Mouse (Mus musculus) heart, adult 2 months (tissue): ENCODE data around the gene Acsl6. TPM values are rescaled to one million over a fixed set of nuclear protein-coding genes. Genes with fewer than 3 reads are reported as not detected.

Experiments used
- DNase-seq, 2 experiments: peaks; one replicate each; pipeline ENCODE4 v3.0.0; 2021
- H3K27ac ChIP-seq: fragments of 200-600 bp; 2 replicates; pipeline ENCODE4 v1.8.1; 2022
- H3K27me3 ChIP-seq: fragments of 200-500 bp; 2 replicates; pipeline ENCODE4 v1.6.1; 2012; ENCODE audit warnings: mild to moderate bottlenecking, low read length, inconsistent platforms, mixed read lengths; ENCODE audit not compliant: control insufficient read depth, insufficient read depth
- H3K36me3 ChIP-seq: fragments of 200-500 bp; 2 replicates; pipeline ENCODE4 v1.6.1; 2012; ENCODE audit warnings: low read length, inconsistent platforms; ENCODE audit not compliant: control insufficient read depth, insufficient read depth
- H3K4me1 ChIP-seq: fragments of 200-500 bp; 2 replicates; pipeline ENCODE4 v1.6.1; 2011; ENCODE audit warnings: low read length; ENCODE audit not compliant: control insufficient read depth, insufficient read depth
- H3K4me3 ChIP-seq: fragments of 200-600 bp; 2 replicates; pipeline ENCODE4 v1.8.1; 2022
- H3K79me2 ChIP-seq: fragments of 200-500 bp; replicated peaks from 2 replicates; pipeline ENCODE4 v1.6.1; 2012; ENCODE audit warnings: mild to moderate bottlenecking, inconsistent platforms, low read length, moderate library complexity, mixed read lengths; ENCODE audit not compliant: control insufficient read depth, insufficient read depth
- H3K9ac ChIP-seq: fragments of 200-500 bp; 2 replicates; pipeline ENCODE4 v1.6.1; 2012; ENCODE audit warnings: low read depth, mild to moderate bottlenecking, control low read depth, inconsistent platforms, low read length, mixed read lengths
- CTCF ChIP-seq: fragments of 200-600 bp; IDR thresholded peaks from 2 replicates; pipeline ENCODE4 v1.8.1; 2022; ENCODE audit warnings: antibody characterized with exemption, mild to moderate bottlenecking, moderate library complexity
- EP300 ChIP-seq: fragments of 200-500 bp; IDR thresholded peaks from 2 replicates; pipeline ENCODE4 v1.6.1; 2011; ENCODE audit warnings: low read depth, low read length, control low read depth; ENCODE audit not compliant: insufficient read depth
- POLR2A ChIP-seq: fragments of 200-500 bp; IDR thresholded peaks from 2 replicates; pipeline ENCODE4 v1.6.1; 2011; ENCODE audit warnings: mild to moderate bottlenecking, low read depth, low read length, control low read depth; ENCODE audit not compliant: insufficient read depth
- WGBS: fragments of 180-500 bp; shearing (Covaris S2); methylation state at CpG from one replicate; pipeline ENCODE4 v1.1.7; 2018; 5-methylcytosine and 5-hydroxymethylcytosine counted together
- intact Hi-C: fragments of 180-260 bp; cut with DNase I; formaldehyde crosslinking; loops from one replicate; pipeline ENCODE4 v1.15.1; 2025
- polyA plus RNA-seq: library from polyadenylated mRNA; depleted of rRNA; stranded (reverse); fragments of >200 nt; gene quantifications from 2 replicates; pipeline ENCODE4 v1.2.3, GENCODE M21; 2012
- total RNA-seq, 2 experiments: library from RNA; stranded (reverse); gene quantifications; 2 replicates each; pipeline ENCODE4 v1.2.3; 2021

The Acsl6 gene
- total and polyA plus RNA-seq, 3 experiments: 6.0 to 7.2 (median 7.0) TPM

- Histone ChIP-seq H3K4me1 (no peaks in the 10 kb centered on the region), H3K79me2 (no peaks in the 10 kb centered on the region), H3K9ac (no peak within 1 kb of the TSS), H3K36me3 (no peaks in the 10 kb centered on the region), H3K27me3 (no peaks in the 10 kb centered on the region), H3K4me3 (no peak within 1 kb of the TSS), H3K27ac (no peak within 1 kb of the TSS)
- 77% methylated on average over 6 of the region's 6 CpGs for WGBS
- DNase-seq: no peak
- TF ChIP-seq POLR2A (no peak), CTCF (no peak), EP300 (no peak)
- intact Hi-C loops: loop anchor here (5.0 kb wide), 1 partner anchor 270 kb away; no protein-coding TSS in a partner anchor
Measured at GRCm38 (mm10) chr11:54267177-54267576, 36.4 kb upstream of the Acsl6 start, which contains the start of gene Il3. Il3 (minus strand) TSS chr11:54267277.

DNA sequence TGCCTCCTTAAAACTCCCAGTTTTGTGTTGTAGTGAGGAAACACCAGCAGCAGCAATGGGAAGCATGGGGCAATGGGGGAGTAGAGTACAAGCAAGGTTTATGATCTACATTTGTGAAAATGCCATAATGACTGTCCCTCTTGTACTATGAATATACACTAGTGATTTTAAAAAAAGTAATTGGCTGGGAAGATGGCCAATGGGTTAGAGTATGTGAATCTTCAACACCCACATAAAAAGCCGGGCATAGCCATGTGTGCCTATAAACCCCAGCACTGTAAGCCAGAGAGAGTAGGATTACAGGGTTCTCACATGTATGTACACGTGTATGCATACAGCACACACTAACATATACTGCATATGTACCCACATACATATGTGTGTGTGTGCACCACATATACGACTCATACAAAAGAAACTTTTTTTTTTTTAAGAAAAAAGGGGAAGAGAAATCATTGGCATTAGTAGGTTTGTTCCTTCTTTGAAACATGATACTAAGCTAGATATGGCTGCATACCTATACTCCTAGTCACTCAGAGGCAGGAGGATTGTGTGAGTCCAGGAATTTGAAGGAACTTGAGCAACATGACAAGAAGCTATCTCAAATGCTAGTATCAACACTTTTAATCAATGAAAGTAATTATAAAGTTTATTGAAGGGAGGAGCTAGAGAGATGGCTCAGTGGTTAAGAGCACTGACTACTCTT is 34.3 kb upstream of the Acsl6 start:
- Histone ChIP-seq H3K9ac (no peak overlapping the region), H3K27me3 (no peaks in the 10 kb centered on the region), H3K27ac (no peak overlapping the region), H3K4me3 (no peak overlapping the region), H3K79me2 (no peaks in the 10 kb centered on the region), H3K36me3 (no peaks in the 10 kb centered on the region), H3K4me1 (no peaks in the 10 kb centered on the region)
- 74% methylated on average over 3 of the region's 3 CpGs for WGBS
- DNase-seq: no peak
- intact Hi-C loops: loop anchor here (5.0 kb wide), 1 partner anchor 268 kb away; no protein-coding TSS in a partner anchor
- TF ChIP-seq CTCF (no peak), POLR2A (no peak), EP300 (no peak)

- Histone ChIP-seq H3K79me2 (no peaks in the 10 kb centered on the region), H3K9ac (no peak overlapping the region), H3K4me1 (no peaks in the 10 kb centered on the region), H3K27me3 (no peaks in the 10 kb centered on the region), H3K36me3 (no peaks in the 10 kb centered on the region), H3K27ac (no peak overlapping the region), H3K4me3 (no peak overlapping the region)
- no peak for DNase-seq
- 52% methylated on average over 5 of the region's 5 CpGs for WGBS
- TF ChIP-seq EP300 (no peak), CTCF (no peak), POLR2A (no peak)
- intact Hi-C loops: no loop called here
Measured at GRCm38 (mm10) chr11:54271437-54271949, 32.1 kb upstream of the Acsl6 start.

- Histone ChIP-seq H3K27ac (no peak overlapping the region), H3K9ac (no peak overlapping the region), H3K4me3 (no peak overlapping the region), H3K27me3 (no peaks in the 10 kb centered on the region), H3K4me1 (no peaks in the 10 kb centered on the region), H3K79me2 (no peaks in the 10 kb centered on the region), H3K36me3 (no peaks in the 10 kb centered on the region)
- 73% methylated on average over 8 of the region's 8 CpGs for WGBS
- no peak for DNase-seq
- intact Hi-C loops: no loop called here
- no peak for TF ChIP-seq CTCF
- TF ChIP-seq POLR2A: no peak
- no peak for TF ChIP-seq EP300
Measured at GRCm38 (mm10) chr11:54287821-54288453, 15.7 kb upstream of the Acsl6 start.

DNA sequence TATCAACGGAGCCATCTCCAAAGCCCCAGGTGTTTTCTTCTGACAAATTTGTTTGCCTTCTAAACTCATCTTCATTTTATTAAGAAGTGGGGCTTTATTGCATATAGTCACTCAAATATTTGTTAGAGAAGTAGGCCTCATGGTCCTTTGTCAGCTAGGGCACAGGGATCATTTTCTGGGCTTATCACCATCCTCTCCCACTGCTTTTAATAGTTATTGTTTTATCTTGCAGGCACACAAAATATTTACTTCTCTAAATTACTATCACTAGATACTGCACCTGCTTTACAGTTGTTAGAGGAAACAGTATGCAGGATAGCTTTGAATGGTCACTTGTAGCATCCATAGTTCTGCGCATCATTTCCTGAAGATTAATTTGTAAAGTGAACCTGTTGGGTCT is 11.4 kb upstream of the Acsl6 start:
- 89% methylated on average over 2 of the region's 2 CpGs for WGBS
- Histone ChIP-seq H3K79me2 (no peaks in the 10 kb centered on the region), H3K27ac (no peak overlapping the region), H3K4me1 (no peaks in the 10 kb centered on the region), H3K4me3 (no peak overlapping the region), H3K9ac (no peak overlapping the region), H3K27me3 (no peaks in the 10 kb centered on the region), H3K36me3 (no peaks in the 10 kb centered on the region)
- TF ChIP-seq CTCF (no peak), POLR2A (no peak)
- intact Hi-C loops: no loop called here
- no peak for DNase-seq

GRCm38 (mm10) chr11:54293980-54294807 is 9.4 kb upstream of the Acsl6 start:
- 68% methylated on average over 12 of the region's 12 CpGs for WGBS
- no peak for DNase-seq

More at GRCm38 (mm10) chr11:54293980-54294807, 9.4 kb upstream of the Acsl6 start:
- Histone ChIP-seq H3K4me3 (no peak overlapping the region), H3K27me3 (no peaks in the 10 kb centered on the region), H3K27ac (no peak overlapping the region), H3K79me2 (no peaks in the 10 kb centered on the region), H3K4me1 (no peaks in the 10 kb centered on the region), H3K36me3 (no peaks in the 10 kb centered on the region), H3K9ac (no peak overlapping the region)
- intact Hi-C loops: no loop called here
- no peak for TF ChIP-seq CTCF
- TF ChIP-seq EP300: no peak
- no peak for TF ChIP-seq POLR2A
